Mouse (Mus musculus): ENCODE measurements at regions not wholly inside any gene's neighbourhood (a gene's known extent, or its start where the extent isn't known, plus 50 kb on each side); places are given as distances from the start of the nearest gene placed in this dataset.

DNA sequence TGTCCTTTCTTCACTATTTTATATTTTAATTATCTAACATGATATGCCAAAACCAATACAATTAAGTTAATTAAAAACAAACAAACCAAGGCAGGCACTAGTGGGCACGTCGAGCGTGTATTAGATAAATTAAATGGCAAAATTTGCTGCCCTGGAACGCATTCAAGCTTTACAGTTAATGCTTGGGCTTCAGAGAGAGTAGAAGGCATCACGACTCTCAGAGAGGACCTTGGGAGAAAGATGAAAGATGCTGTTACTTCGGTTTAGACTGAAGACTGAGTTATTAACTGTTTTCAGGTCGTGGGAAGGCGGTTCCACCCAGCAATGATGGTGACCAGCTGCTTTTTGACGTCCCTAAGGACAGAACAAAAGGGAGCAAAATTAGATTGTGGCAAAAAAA lies 71.7 kb upstream of the Boc start:
- DNase-seq (ENCODE audit: low spot score in 2 of 2), result no peak

- DNase-seq (ENCODE audit: low spot score in 2 of 2), result no peak
Measured at GRCm38 (mm10) chr16:44629296-44630275, 70.9 kb upstream of the Boc start.

GRCm38 (mm10) chr16:44625871-44626293 lies 67.2 kb upstream of the Boc start:
- DNase-seq (ENCODE audit: low spot score in 2 of 2), result no peak

DNA sequence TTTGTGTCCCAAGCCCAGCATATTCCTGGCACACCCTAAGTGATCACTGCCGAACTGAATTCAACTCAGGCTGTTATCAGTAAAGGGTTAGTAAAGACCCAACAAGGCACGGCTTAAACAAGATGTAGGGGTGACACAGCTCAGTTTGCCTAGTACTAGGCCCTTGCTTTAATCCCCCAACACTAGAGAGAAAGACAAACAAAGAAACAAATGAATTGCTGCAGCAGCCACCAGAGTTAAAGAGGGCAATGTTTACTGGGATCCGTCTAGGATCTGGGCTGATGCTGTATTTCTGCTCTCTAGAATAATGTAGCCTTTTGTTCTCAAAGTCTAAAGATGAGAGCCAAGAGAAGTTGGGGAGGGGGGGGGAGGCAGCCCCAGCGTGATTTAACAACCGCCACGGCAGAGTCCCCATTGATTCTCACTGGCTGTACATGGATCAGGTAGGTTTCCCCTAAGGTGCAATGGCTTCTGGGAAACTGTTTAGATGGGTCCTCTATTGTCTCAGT lies 66.5 kb upstream of the Boc start:
- no peak for DNase-seq (ENCODE audit: low spot score in 2 of 2)

GRCm38 (mm10) chr16:44621573-44621972 lies 62.9 kb upstream of the Boc start:
- no peak for DNase-seq (ENCODE audit: low spot score in 2 of 2)

- DNase-seq (ENCODE audit: low spot score in 2 of 2), result no peak
Measured at GRCm38 (mm10) chr16:44620536-44620935, 61.8 kb upstream of the Boc start.

- DNase-seq (ENCODE audit: low spot score in 2 of 2), result no peak
Measured at GRCm38 (mm10) chr16:44619476-44620103, 60.9 kb upstream of the Boc start.

DNA sequence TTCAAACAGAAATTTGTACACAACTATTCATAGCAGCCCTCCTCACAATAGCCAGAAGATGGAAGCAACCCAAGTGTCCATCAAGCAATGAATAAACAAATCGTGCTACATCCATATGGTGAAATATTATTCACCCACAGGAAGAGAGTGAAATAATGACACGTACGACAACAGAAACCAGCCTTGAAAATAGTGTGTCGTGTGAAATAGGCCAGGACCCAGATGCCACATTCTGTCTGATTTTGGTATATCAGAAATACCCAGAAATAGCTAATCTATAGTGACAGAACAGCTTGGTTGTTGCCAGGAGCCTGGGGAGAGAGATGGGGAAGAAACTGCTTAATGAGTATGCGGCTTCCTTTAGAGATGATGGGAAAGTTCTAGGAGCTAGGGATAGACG lies 58.3 kb upstream of the Boc start:
- no peak for DNase-seq (ENCODE audit: low spot score in 2 of 2)

- DNase-seq (ENCODE audit: low spot score in 2 of 2), result no peak
Measured at GRCm38 (mm10) chr16:44616376-44616775, 57.7 kb upstream of the Boc start.

DNA sequence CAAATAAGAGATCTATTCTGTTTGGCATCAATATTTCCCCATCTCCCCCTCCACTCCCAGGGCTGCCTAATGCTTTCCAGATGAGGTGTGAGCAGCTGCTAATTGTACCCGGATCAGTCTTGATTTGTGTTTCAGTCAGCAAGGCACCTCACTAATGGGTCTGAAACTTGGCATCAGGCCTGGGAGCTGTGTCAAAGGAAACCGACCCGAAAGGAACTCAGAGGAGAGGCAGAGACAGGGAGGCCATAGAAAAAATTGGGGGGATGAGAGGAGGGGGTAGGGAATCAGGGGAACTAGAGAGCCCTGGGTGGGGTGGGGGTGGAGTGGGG lies 57.1 kb upstream of the Boc start:
- DNase-seq (ENCODE audit: low spot score in 2 of 2), result peak; percentile 66 to 68

- DNase-seq (ENCODE audit: low spot score in 2 of 2), result no peak
Measured at GRCm38 (mm10) chr16:44615172-44615877, 56.6 kb upstream of the Boc start.

DNA sequence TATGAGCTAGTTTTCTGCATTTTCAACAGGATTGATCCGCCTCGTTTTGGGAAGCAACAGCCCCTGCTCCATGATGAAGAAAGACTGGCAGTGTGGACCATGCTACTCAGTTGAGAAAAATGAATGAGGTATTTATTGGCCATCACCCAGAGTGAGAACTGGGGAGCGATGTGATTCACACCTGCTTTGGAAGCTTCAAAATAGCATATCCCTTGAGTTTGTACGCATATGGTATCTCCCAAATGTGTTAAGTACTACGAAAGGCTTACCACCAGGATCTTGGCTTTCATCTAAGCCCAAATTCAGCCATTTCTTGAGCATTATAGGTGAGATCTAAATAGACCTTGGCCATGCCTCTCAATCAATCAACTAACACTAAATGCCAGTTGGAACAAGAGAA lies 55.5 kb upstream of the Boc start:
- no peak for DNase-seq (ENCODE audit: low spot score in 2 of 2)

- peak in 1 of 2 experiments; percentile 45 for DNase-seq (ENCODE audit: low spot score in 2 of 2)
Measured at GRCm38 (mm10) chr16:44612676-44613075, 54.0 kb upstream of the Boc start.

GRCm38 (mm10) chr16:44611525-44611924 lies 52.8 kb upstream of the Boc start:
- no peak for DNase-seq (ENCODE audit: low spot score in 2 of 2)

DNA sequence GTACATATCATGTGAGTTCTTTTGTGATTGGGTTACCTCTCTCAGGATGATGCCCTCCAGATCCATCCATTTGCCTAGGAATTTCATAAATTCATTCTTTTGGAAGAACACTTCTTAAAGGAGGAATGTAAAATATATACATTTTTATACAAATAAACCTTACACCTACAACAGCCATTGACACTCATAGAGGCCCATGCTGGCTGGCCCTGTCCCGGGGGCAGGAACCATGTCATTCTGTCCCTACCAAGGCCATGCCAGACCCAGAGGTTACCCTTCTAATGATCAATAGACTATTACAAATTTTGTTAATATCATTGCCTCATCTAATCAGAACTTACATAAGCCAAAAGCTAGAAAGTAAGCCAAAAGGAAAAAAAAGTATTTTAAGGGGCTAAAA lies 49.9 kb upstream of the Boc start:
- DNase-seq (ENCODE audit: low spot score in 2 of 2), result no peak
